Mouse (Mus musculus) MEL (cell line): Measurements from ENCODE around the gene Il4ra.

Experiments
- CHD2 ChIP-seq: IDR thresholded peaks from 2 replicates; pipeline ENCODE4 v1.6.1; 2011; ENCODE audit warnings: low read length, improper control_type of control experiment
- CTCF ChIP-seq, 3 experiments: IDR thresholded peaks in 2 of 3; conservative IDR thresholded peaks in 1 of 3; 2 replicates each; pipeline ENCODE4 v1.5.1; 2011 to 2012; ENCODE audit warnings: low read length in 3 of 3, low read depth in 2 of 3, mild to moderate bottlenecking in 2 of 3, improper control_type of control experiment in 1 of 3, inconsistent platforms in 1 of 3, mixed read lengths in 1 of 3, moderate library complexity in 1 of 3; ENCODE audit not compliant: control insufficient read depth in 1 of 3, insufficient read depth in 1 of 3, poor library complexity in 1 of 3, severe bottlenecking in 1 of 3
- EP300 ChIP-seq, 2 experiments: IDR thresholded peaks; 2 replicates each; pipeline ENCODE4 v1.6.1; 2011; ENCODE audit warnings: improper control_type of control experiment in 2 of 2, low read length in 2 of 2, low read depth in 1 of 2, mild to moderate bottlenecking in 1 of 2
- KAT2A ChIP-seq: conservative IDR thresholded peaks from 2 replicates; pipeline ENCODE4 v1.6.1; 2012; ENCODE audit warnings: low read depth, low read length, improper control_type of control experiment, inconsistent platforms
- MAX ChIP-seq: IDR thresholded peaks from 2 replicates; pipeline ENCODE4 v1.6.1; 2011; ENCODE audit warnings: low read length, improper control_type of control experiment
- NELFE ChIP-seq: IDR thresholded peaks from 2 replicates; pipeline ENCODE4 v1.6.1; 2011; ENCODE audit warnings: low read depth, low read length, improper control_type of control experiment
- POLR2A ChIP-seq, 2 experiments: IDR thresholded peaks; 2 replicates each; pipeline ENCODE4 v1.6.1; 2011 to 2012; ENCODE audit warnings: low read length in 2 of 2, mild to moderate bottlenecking in 2 of 2, control low read depth in 1 of 2, improper control_type of control experiment in 1 of 2, low read depth in 1 of 2, moderate library complexity in 1 of 2; ENCODE audit not compliant: control insufficient read depth in 1 of 2, insufficient read depth in 1 of 2, poor library complexity in 1 of 2

GRCm38 (mm10) chr7:125578106-125578505 is 26.2 kb downstream of the Il4ra start:
- no peak for TF ChIP-seq MAX
- no peak for TF ChIP-seq POLR2A (IDR thresholded peaks at IDR 0.05; ENCODE audit: control insufficient read depth in 1 of 2, insufficient read depth in 1 of 2, low read depth in 1 of 2, low read length in 2 of 2, poor library complexity in 1 of 2)
- TF ChIP-seq CHD2: no peak
- TF ChIP-seq CTCF (IDR thresholded peaks at IDR 0.05 in 2 of 3, conservative IDR thresholded peaks at IDR 0.05 in 1 of 3; ENCODE audit: control insufficient read depth in 1 of 3, insufficient read depth in 1 of 3, low read depth in 2 of 3, low read length in 3 of 3, poor library complexity in 1 of 3, severe bottlenecking in 1 of 3): no peak
- no peak for TF ChIP-seq NELFE
- no peak for TF ChIP-seq EP300 (IDR thresholded peaks at IDR 0.05; ENCODE audit: low read depth in 1 of 2, low read length in 2 of 2)
- no peak for TF ChIP-seq KAT2A
